Mouse (Mus musculus): ENCODE data around the gene Nmb.

Gene Nmb

DNA sequence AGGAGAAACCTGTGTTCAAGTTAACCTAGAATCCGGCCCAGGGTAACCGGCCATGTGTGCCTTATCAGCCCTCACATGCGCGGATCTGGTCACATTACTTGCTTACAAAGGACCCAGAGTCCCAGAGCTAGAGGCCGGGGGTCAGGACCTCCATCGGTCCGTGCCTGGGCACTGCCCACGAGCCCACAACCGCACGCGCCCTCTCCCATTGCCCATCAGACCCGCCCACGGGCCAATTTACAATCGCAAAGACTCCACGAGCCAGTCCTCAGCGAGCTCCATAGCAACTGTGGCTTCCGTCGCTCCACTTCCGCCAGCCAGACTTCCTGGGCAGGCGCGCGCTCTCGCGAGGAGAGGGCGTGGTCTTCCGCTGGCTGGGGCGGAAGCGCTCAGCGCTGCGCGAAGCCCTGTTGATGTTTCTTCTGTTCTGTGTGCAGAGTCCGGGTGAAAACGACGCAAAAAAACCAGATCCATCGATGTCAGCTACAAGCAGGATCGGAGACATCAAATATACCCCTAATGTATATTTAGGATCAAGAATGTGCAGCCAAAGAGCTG lies 3.9 kb downstream of the Nmb start, which contains the start of gene Wdr73:
Gene Wdr73 (minus strand): TSS at position 326 of the 558 bp plus-strand sequence.
- DNase-seq (ENCODE audit: inconsistent age in 2 of 2, low spot score in 1 of 2), result peak; percentile 93 to 96

DNA sequence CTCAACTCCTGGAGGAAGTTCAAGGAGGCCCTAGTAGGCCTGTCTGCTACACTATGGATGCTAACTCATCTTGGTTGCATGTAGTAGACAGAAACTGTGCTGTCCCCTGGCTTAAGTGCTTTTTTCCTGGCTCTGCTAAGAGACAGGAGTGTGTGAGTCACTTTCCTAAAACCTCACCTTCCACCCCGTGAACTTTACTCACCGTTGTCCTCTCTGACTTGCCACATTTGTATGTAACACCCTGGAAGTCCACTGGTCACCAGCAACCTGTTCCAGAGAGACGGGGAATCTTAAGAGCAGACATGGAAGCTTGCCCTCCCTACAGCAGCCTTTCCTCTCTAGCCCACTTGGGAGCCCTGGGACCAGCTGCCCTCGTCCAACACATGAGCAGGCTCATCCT lies 7.2 kb downstream of the Nmb start:
- DNase-seq (ENCODE audit: inconsistent age in 2 of 2, low spot score in 1 of 2), result peak in 1 of 2 experiments; percentile 34

DNA sequence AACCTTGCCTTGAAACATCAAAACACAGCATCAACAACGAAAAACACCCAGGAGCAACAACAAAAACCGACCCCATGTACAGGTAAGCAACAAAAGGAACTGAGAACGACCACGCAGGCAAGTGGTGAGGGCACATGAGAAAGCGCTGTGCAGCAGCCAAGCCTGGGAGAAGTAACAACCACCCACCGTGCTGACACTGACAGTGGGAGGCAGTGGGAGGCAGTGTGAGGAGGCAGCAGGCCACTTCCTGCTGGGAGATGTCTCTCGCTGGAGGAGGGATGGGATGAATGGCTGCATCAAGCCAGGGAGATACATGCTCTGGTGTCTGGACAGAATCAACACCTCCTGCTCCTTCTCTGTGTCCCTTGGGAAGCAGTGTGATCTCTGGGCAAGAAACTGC lies 7.7 kb downstream of the Nmb start:
- no peak for DNase-seq (ENCODE audit: inconsistent age in 2 of 2, low spot score in 1 of 2)

DNA sequence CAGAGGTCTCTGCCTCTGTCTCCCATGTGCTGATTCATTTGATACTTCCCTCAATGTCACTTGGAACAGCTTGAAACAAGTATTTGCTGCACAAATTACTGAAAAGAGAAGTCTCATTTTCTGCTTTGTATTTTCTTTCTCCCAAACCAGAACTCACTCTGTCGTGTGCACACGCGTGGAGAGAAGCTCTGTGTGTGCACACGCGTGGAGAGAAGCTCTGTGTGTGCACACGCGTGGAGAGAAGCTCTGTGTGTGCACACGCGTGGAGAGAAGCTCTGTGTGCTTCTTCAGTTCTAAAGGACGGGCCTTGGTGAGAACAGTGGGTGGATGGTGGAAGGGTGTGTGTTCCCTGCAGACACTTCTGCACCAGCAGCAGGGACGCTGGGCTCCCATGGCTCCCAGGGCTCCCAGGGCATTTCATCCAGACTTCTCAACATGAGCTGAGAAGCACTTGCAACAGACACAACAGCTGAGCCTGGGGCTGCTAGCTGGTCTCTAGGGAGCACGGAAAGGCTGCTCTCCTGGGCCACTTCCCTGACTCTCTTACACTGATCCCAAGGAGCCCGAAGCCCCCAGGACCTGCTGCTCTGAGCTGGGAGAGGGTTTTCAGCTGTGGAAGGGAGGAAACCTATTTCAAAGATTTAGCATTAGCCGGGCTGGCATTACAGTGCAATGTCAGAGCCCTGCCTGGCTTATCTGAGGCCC lies 9.9 kb downstream of the Nmb start:
- DNase-seq (ENCODE audit: inconsistent age in 2 of 2, low spot score in 1 of 2), result no peak

DNA sequence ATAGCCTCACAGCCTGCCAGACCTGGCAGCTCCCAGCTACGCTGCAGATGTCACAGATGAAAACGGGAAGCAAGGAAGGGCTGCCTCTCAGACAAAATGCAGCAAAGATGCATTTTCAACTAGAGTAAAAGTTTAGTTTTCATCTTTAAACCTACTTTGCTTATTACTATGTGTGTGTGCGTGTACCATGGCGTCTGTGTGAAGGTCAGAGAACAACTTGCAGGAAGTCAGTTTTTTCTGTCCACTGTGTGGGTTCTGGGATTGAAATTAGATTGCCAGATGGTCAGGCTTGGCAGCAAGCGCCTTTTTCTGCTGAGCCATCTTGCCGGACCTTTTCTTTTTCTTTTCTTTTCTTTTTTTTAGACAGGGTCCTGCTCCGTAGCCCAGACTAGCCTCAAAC lies 10.7 kb downstream of the Nmb start:
- no peak for DNase-seq (ENCODE audit: inconsistent age in 2 of 2, low spot score in 1 of 2)

DNA sequence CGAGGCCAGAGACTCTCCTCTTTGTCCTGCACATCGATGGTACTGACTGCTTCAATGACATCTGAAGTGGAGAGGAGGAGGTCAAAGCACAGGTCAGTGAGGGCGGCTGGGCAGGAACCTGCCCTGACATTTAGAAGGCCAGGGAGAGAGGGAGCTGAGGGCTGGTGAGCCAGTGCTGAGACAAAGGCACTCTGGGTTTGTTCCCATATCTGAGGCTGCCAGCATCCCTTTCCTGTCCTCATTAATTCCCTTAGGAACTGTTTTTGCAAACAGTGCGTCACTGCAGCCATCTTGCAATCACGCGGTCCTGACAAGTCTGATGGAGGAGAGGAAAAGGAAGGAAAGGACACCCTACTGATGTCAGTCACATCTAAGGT lies 11.1 kb downstream of the Nmb start:
- peak in 1 of 2 experiments; percentile 54 for DNase-seq (ENCODE audit: inconsistent age in 2 of 2, low spot score in 1 of 2)

DNA sequence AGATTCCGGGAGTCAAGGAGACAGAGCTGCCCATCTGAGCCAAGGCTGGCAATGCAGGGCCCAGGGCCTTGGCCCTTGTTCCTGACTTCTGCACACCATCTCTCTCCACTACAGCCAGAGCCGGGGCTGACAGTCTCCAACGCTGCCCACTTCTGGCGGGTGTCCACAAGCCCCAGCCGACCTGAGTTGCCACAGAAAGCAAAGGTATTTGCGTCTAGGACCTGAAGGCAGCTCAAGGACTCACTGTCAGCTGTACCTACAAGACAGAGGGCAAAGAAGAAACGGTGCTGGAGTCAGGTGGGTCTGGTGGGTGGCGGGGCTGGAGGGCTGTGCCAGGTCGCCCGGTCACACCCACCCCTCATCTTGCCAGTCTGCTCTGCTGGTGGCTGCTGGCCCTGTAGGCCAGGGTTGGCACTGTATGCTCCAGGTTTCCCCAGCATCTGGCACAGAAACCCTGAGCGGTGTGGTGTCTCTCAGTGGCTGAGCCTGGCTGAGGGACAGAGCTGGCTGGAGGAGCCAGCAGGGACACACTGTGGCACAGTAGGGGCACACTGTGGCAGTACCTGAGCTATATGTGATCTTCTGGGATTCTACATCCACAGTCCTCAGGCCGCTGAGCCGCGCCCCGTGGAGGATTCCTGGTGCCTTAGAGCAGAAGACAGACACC lies 11.7 kb downstream of the Nmb start:
- DNase-seq (ENCODE audit: inconsistent age in 2 of 2, low spot score in 1 of 2), result peak in 1 of 2 experiments; percentile 51

DNA sequence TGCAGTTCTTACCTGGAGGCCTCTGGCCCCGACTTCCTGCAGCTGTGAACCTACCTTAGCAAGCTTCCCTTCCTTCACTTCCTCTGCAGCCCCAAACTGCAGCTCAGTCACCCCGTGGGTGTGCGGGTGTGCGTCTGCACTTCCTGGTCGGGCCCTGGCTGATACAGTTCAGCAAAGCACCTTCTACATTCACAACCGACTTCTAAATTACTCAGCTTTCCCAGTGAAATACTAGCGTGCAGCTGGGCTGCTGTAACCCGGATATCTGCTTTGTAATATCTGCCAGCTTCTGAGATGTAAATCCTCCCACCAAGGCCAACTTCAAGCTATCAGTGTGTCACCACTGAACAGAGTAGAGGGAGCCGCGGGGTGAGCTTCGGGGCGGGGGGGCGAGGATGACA lies 15.0 kb downstream of the Nmb start:
- DNase-seq (ENCODE audit: inconsistent age in 2 of 2, low spot score in 1 of 2), result peak; percentile 71 to 85

DNA sequence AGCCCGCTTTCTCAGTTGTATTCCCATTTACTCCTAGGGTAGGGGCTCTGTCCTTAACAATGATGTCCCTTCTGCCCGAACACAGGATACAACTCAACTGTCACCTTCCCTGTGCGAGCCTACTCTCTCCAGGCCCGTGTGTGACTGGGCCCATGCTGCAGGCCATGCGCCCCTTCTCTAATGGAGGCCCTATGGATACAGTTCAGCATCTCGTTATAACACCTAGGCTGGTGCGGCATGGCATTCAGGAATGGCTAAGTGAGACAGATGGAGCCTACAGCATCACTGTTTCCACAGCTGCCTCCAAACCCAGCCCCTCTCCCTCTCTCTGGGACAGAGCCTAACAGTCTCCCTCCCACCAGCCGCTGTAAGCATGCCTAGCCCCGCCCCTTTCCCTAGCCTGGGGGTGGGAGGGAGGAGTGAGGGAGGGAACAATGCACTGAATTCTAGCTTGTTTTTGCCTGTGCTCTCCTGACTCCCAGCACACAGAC lies 15.8 kb downstream of the Nmb start:
- peak; percentile 74 to 85 for DNase-seq (ENCODE audit: inconsistent age in 2 of 2, low spot score in 1 of 2)

DNA sequence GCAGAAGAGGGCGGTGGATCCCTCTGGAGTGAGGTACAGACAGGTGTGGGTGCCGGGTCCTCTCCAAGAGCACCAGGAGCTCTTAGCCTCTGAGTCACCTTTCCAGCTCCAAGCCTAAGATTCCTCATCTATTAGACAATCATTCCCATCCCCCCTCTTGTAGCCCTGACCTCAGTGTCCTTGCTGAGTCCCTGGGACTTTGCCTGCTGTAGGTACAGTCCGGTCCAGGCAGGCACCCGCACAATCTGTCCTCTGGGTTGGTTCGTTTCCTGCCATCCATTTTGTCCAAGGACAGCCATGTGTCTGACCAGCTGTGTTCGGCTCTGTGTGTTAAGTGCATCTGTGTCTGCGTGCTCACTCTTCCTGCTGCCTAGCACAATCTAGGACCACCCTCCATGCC lies 16.3 kb downstream of the Nmb start:
- peak in 1 of 2 experiments; percentile 87 for DNase-seq (ENCODE audit: inconsistent age in 2 of 2, low spot score in 1 of 2)

DNA sequence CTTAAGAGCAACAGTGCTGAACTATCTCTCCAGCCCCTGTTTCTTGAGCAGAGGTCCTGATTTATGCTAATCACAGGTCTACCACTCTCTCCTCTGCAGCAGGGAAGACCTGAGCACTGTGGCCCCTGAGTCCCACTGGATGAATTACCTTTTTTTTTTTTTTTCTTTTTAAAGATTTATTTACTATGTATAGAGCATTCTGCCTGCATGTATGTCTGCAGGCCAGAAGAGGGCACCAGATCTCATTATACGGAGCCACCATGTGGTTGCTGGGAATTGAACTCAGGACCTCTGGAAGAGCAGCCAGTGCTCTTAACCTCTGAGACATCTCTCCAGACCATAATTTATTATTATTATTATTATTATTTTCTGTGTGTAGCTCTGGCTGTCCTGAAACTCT lies 19.2 kb downstream of the Nmb start:
- DNase-seq (ENCODE audit: inconsistent age in 2 of 2, low spot score in 1 of 2), result peak in 1 of 2 experiments; percentile 56

DNA sequence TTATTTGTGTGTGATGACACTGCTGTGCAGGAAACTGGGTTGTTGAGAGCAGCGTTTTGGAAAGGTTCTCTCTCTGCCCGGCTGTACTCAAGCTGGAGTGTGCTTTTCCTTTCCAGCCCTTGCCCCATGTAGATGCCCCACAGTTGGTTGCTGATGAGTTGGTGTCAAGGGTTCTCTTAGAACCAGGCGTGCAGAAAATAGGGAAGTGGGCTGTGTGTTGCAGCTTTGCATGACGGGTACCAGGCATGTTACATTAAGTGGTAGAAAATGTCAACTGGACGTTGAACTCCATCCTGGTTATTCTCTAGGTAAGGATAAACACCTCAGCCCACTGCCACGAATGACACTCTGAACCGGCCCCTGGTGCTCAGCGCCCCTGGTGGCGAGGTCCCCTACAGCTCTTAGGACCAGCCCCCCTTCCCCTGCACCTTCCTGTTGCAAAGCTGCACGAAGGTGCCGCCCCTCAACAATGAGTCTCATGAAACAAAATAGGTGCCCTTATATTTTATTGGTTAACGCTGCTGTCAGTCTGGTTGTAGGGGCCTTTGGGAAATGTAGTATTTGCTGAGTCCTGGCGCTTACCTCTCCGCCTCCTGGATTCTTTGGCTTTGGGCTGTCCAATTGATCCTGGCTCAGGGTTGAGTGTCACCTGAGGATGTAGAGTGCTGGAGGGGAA lies 21.9 kb downstream of the Nmb start:
- DNase-seq (ENCODE audit: inconsistent age in 2 of 2, low spot score in 1 of 2), result peak; percentile 58 to 74

DNA sequence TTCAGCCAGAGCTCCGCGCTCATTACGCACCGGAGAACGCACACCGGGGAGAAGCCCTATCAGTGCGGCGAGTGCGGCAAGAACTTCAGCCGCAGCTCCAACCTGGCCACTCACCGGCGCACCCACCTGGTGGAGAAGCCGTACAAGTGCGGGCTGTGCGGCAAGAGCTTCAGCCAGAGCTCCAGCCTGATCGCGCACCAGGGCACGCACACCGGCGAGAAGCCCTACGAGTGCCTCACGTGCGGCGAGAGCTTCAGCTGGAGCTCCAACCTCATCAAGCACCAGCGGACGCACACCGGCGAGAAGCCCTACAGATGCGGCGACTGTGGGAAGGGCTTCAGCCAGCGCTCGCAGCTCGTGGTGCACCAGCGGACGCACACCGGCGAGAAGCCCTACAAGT lies 29.1 kb downstream of the Nmb start:
- no peak for DNase-seq (ENCODE audit: inconsistent age in 2 of 2, low spot score in 1 of 2)

DNA sequence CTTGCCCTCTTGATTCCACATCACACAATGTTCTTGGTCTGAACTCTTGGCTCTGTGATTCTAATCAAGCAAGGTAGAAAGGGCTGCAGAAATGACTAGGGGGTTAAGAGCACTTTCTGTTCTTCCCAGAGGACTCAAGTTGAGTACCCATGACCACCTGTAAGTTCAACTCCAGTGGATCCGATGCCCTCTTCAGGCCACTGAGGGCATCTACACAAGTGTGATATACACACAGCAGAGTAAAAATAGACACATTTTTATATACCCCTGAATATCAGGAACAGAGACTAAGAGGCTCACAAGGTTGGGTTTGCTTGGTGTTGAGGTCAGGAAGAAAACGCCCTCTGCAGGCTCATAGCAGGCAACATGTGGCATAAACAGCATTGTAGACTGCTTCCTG lies 31.2 kb downstream of the Nmb start:
- no peak for DNase-seq (ENCODE audit: inconsistent age in 2 of 2, low spot score in 1 of 2)

DNA sequence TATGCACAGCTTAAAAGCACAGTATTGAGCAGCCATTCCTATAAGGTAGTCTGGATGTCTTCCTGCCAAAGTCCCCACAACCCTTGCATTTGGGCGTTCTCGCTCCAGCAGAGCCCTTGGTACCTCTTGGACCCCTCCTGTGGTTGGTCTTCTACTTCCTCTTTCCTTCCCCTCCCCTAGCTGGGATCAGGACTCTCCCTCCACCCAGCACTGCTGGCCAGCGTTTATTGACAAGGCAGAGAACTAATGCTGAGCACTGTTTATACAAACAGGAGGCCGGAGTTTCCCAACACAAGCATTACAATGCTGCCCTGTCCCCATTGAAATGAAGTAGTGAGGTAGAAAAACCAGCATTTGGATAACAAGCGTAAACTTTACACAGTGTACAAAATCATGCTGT lies 31.8 kb downstream of the Nmb start:
- no peak for DNase-seq (ENCODE audit: inconsistent age in 2 of 2, low spot score in 1 of 2)

DNA sequence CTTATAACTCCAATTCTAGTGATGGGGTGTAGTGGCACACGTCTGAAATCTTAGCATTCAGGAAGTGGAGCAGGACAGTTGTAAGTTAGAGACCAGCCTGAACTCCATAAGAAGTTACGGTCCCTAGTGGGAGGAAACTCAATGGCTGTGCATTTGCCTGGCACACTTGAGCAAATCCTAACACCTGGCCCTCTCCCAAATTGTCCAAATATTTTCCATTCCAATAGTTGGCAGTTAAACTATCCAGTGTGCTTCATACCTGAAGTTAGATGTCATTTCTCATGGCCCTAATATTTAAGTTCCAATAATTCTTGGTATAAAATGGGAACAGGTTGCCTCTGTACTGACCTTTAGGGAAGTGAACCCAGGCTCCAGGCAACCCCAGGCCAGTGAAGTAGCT lies 36.2 kb downstream of the Nmb start:
- no peak for DNase-seq (ENCODE audit: inconsistent age in 2 of 2, low spot score in 1 of 2)

DNA sequence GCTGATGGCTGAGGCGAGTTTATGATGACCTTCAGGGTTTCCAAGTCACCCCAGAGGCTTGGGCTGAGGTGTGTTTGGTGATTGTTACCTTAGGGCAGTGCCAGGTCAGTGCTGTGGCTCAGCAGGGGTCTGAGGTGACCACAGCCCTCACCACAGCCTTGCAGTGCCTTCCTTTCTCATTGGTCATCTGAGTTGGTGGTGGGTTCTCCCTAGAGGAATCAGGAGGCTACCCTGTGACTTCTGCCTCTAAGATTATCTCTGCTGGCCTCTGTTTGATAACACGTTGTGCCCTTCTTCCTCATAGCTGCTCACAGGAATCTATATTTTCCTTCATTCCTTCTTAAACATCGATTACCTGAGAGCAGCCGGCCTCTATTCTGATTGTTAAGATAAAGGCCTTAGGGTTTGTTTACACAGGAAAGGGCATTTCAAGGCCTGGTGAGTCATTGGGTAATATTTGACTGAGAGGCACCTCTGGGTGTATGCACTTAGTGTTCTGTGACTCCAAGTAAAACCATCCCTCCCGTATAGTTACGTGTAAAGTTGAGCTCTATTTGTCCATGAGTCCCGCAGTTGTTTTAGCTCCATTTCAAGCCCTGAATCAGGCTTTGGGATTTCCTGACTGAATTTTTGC lies 38.2 kb downstream of the Nmb start:
- peak; percentile 44 to 80 for DNase-seq (ENCODE audit: inconsistent age in 2 of 2, low spot score in 1 of 2)

DNA sequence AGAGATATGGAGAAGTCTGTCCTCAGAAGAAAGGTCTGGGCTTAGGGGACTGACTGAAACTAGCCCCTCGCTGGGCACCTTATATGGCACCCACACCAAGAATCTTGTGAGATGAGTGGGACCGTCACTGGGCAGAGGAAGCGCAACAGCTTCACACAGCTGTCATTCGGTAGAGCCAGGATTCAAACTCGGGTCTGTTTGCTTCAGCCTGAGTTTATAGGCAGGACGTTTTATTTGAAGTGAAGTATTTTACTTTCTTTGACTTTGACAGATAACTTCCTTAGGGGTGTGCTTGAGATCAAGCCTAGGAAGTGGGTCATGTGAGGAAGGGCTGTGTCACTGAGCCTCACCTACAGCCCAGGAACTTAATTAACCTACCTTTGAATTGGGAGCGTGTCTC lies 39.4 kb downstream of the Nmb start:
- no peak for DNase-seq (ENCODE audit: inconsistent age in 2 of 2, low spot score in 1 of 2)

DNA sequence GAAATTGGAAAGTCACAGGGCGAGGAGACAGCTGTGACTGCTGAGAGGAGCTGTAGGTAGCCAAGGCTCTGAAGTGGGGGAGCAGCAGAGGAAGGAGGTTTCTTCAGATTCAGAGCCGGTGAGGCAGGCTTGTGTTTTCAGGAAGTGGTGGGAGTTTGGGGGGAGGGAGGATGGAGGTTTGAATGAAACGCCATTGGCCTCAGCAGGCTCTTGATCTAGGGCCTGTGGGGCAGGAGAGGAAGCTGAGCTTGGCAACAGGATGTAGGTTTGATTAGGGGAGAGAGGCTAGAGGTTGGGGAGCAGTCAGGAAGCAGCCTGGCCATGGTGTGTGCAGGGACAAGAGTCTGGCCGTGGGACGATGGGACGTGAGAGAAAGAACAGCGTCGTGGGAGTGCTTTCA lies 40.0 kb downstream of the Nmb start:
- no peak for DNase-seq (ENCODE audit: inconsistent age in 2 of 2, low spot score in 1 of 2)

DNA sequence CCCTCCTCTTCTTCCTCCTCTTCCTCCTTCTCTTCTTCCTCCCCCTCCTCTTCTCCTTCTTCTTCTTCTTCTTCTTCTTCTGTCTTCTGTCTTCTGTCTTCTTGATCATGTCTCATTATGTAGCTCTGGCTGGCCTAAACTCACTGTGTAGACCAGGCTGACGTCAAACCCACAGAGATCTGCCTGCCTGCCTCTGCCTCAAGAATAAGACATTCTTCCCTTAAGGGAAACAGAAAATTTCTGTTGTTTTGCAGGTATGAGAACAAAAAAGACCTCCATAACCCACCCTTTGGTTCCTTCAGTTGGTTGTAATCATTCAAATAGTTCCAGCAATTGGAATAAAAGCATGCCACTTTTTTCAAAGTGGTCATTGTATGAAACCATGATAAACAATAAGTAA lies 40.7 kb downstream of the Nmb start:
- DNase-seq (ENCODE audit: inconsistent age in 2 of 2, low spot score in 1 of 2), result no peak

DNA sequence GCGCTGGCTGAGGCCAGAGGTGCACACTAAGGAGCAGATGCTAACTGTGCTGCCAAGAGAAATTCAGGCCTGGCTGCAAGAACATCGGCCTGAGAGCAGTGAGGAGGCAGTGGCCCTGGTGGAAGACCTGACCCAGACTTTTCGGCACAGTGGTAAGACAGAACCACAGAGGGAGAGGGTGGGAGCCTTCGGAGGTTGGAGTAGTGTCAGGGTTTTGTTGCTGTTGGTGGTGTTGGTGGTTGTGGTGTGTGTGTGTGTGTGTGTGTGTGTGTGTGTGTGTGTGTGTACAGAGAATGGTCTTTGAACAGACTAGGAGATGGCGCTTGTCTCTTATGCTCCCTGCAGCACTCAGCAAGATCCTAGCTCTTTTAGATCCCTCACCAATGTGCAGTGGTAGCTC lies 41.4 kb downstream of the Nmb start:
- no peak for DNase-seq (ENCODE audit: inconsistent age in 2 of 2, low spot score in 1 of 2)

All from adrenal gland, adult (tissue).